Mouse (Mus musculus) spleen, postnatal 10 days (tissue): ENCODE measurements around the gene Gucy2g.

Source experiments
- DNase-seq, 2 experiments: peaks; one replicate each; pipeline ENCODE4 v3.0.0; 2021 to 2022; ENCODE audit warnings: low spot score in 2 of 2

The Gucy2g gene

GRCm38 (mm10) chr19:55247991-55248520 lies 7.0 kb upstream of the Gucy2g start:
- DNase-seq, result no peak

GRCm38 (mm10) chr19:55247563-55247962 lies 6.5 kb upstream of the Gucy2g start:
- DNase-seq, result no peak

DNA sequence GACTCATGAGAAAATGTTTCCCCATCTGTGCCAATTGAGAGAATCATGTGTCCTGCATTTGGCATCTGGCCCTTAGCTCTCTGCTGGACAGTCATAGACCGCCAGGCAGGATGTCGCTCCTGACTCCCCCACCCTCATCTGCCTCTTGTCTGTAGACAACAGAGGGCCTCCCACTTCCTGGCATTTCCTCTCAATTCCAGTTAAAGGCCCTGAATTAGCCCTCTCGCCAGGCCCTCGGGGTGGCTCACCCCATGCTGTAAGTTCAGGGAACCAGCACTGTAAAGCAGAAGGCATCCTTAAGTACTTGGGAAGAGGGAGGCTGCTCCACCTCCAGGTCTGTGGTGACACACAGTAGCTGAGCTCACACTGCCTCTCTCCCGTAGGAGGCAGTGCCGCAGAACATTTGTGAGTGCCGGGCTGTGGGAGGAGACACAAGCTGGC lies 3.8 kb upstream of the Gucy2g start:
- peak in 1 of 2 experiments; percentile 32 for DNase-seq

DNA sequence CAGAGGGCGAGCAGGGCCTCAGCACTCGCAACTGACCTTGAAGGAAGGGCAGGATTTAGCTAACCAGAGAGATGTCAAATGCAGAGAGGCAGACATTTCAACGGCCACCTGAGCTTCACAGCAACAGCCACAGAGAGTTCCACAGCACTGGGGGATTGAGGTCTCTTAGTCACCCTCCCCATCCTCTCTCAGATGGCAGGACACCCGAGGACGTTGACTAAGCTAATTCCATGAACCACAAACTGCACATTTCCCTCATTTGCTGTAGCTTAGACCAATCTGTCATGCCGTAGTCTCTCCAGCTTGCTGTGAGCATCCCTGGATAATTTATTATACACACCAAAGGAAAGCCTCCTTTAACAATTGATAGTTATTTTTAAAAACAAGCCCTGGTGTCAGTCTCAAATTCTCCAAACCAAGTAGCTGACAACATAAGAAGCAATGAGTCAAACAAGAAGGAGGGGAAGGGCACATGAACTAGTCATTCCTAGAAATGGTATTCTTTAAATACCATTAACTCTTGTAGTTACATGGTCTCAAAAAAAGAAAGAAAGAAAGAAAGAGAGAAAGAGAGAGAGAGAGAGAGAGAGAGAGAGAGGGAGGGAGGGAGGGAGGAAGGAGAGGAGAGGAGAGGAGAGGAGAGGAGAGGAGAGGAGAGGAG lies 1.1 kb downstream of the Gucy2g start:
- no peak for DNase-seq

DNA sequence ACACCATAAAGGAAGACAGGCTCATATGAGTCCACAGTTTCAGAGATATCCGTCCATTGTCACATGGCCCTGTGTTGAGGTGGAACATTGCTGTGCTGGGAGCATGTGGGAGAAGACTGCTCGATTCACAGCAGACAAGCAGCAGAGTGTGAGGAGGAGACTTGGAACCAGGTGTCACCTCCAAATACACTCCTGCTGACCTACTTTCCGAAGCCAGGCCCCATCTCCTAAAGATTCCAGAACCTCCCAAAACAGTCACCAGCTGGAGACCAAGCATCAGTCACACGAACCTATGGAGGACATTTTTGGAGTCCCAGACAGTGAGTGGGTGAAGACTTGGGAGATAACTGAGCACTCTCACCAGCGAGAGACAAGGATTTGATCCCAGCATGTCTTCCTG lies 4.5 kb downstream of the Gucy2g start:
- no peak for DNase-seq

- DNase-seq, result no peak
These were observed 5.0 kb downstream of the Gucy2g start for GRCm38 (mm10) chr19:55236026-55236425.

DNA sequence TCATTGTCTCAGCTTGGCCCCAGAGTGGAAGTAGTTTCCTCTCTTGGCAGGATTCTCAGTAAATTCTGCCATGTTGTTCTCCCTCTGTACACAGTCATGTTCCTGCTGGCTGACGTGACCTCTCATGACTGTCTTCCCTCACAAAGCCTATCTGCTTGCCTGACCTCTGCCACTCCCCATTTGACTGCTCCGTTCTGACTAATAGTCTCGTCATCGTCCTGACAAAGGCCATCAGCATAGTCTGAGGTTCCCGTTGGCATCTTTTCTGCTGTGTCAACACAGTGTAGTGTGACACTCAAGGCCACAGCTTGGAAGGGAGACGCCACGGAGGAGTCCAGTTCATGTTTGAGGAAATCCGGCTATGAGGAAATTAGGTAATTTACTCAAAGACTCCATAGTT lies 8.9 kb downstream of the Gucy2g start:
- DNase-seq, result no peak

- no peak for DNase-seq
These were observed 10.0 kb downstream of the Gucy2g start for GRCm38 (mm10) chr19:55231081-55231480.

- no peak for DNase-seq
These were observed 13.9 kb downstream of the Gucy2g start for GRCm38 (mm10) chr19:55227135-55227534.

GRCm38 (mm10) chr19:55226621-55227020 lies 14.4 kb downstream of the Gucy2g start:
- DNase-seq, result no peak

- no peak for DNase-seq
These were observed 18.8 kb downstream of the Gucy2g start for GRCm38 (mm10) chr19:55222268-55222667.

- no peak for DNase-seq
These were observed 19.8 kb downstream of the Gucy2g start for GRCm38 (mm10) chr19:55221208-55221607.

DNA sequence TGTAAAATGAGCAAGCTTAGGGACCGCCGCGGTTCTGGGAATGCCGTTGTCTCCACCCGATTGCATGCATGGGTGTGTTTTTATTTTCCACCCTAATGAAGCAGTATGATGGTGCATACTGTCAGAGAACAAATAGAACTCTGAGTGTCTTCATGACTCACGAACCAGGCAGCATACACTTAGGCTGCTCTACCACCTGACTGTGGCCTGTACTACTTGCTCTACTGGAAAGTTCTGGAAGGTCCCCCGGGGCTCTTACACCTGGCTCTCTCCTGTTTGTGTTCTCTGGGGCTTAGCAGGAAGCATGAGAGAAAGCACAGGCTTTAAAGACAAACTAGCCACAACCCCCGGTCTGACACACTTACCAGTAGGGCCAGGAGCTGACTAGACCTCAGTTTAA lies 21.7 kb downstream of the Gucy2g start:
- DNase-seq, result no peak

DNA sequence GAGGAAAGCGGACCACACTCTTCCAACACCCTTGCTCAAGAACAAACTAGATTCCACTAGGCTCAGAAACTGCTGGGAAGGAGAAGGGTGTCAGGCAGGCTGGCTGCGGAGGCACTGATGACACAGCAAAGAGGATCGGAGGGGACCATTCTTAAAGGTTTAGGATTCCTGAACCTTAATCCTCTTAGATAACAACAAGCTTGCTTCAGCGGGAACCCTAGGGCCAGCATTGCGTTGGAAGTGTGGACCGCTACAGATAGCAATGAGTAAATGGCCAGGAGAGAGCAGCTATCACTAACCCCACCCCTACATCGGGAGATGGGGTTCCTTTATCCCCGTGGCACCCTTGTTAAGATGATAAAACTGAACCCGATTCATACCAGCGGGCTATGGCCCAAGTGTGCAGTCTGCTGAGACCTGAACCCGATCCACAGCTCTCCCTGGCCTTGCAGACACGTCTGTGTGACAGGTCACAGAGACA lies 22.3 kb downstream of the Gucy2g start:
- peak; percentile 58 to 68 for DNase-seq

GRCm38 (mm10) chr19:55218192-55218739 lies 22.8 kb downstream of the Gucy2g start:
- peak; percentile 92 to 93 for DNase-seq

DNA sequence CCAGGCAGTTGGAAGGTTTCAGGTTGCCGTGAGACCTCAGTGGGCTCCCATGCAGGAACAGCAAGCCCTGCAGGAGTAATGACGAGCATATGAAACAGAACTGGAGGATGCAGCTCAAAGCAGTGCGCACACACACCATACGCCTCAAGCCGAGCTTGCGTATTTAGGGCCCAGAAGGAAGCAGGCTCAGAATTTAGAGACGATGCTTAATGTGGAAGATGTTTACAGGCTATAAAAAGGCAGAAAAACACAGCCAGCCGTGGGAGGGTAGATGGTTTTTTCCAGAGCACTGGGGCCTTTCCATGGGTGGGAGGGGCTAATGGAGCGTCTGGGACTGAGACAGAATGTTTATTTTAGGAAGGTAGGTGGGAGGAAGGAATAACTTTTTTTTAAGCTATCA lies 23.7 kb downstream of the Gucy2g start:
- DNase-seq, result no peak

GRCm38 (mm10) chr19:55216876-55217275 lies 24.2 kb downstream of the Gucy2g start:
- no peak for DNase-seq

DNA sequence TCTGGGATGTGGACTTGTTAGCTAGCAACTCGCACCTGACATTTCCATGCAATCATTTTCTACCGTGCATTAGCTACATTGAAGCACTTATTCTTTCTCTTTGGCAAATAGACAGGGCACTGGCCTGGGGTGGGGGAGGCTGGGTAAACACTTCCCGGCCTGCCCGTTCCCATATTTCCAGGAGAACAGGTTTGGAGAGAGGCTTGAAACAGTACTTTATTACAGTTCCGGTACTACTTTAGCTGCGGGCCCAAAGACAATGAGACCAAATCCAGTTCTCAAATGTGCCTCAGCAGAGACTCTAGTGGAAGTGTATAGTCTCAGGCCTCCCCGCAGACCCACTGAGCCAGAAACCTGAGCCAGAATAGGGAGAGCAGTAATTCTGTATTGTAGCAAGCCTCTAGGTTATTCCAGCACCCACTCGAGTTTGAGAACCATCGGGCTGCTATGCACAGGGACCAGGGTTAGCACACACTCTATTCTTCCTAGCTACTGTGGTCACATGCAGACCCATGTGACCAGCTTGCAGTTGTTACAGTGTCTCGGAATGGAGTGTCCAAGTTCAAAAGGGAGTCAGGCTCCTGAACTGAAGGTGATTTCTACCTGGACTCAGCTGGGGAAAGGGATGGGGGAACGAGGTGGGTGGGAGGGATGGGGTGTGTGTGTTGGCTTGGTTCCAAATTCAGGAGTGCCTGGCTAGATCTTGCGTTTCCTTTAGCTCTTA lies 27.3 kb downstream of the Gucy2g start:
- DNase-seq, result no peak

- DNase-seq, result no peak
These were observed 29.3 kb downstream of the Gucy2g start for GRCm38 (mm10) chr19:55211698-55212097.

DNA sequence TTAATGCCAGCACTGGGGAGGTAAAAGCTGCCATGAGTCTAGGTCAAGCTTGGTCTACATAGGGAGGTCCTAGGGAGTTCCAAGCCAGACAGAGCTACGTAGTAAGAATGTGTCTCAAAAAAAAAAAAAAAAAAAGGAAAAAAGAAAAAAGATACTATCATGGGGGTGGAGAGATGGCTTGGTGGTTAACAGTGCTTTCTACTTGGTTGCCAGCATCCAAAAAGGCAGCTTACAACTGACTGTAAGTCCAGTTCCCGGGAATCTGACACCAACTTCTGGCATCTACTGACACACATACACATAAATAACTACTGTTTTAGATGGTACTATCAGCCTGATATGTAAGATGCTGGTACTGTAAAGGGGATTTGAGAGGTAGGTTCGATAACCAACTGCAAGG lies 32.0 kb downstream of the Gucy2g start:
- no peak for DNase-seq

DNA sequence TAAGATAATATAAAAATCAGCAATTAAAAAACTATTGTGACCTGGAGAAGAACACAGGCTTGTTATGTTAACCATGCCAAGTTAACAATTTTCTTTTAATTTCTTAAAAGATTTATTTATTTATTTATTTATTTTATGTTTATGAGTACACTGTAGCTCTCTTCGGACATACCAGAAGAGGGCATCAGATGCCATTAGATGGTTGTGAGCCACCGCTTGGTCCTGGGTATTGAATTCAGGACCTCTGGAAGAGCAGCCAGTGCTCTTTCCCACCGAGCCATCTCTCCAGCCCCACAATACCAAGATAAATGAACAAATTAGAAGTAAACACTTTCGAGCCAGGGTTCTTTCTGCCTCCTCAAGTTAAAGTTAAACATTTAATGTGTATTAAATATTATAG lies 32.4 kb downstream of the Gucy2g start:
- no peak for DNase-seq

DNA sequence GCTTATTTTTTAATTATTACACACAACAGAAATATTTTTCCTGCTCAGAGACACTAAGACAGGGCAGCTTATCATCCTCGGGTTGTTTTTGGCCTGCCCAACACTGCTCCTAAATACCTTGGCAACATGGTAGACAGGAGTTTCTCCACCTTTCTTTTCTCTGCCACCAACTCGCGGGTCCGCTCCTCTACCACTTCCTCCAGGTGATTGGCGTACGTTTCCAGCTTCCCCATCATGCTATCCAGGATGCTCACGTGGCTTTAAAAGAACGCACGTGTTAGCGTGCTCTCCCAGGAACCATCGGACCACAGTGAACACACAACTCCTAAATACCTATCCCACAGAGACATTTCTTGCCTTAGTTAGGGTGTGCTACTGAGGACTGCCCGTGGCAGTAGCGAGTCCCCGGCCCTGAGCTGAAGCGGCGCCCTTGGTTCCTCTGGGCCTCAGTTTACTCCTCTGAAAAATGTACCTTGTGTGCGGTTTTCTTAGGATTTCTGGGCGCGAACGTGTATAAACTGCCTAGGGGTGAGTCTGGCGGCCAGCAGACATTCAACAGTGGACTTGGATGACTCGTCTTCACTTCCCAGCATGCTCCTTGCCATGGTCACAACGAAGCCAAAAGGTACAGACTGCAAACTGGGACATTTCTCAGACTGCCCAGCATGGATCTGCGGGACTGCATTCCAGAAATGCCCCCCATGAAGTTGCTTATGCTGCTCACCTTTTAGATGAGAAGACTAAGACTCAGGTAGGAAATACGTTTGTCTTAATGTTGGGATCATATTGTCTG lies 33.1 kb downstream of the Gucy2g start:
- no peak for DNase-seq
